Mouse (Mus musculus): ENCODE data around the gene Actg2.

GRCm38 (mm10) chr6:83482418-83483085 is 53.5 kb downstream of the Actg2 start:
- no peak for TF ChIP-seq POLR2A (IDR thresholded peaks at IDR 0.05; ENCODE audit: low read depth, low read length)
- no peak for TF ChIP-seq CTCF (IDR thresholded peaks at IDR 0.05; ENCODE audit: extremely low read depth, insufficient read length, insufficient replicate concordance, low read depth, low read length)
